Mouse (Mus musculus) myocyte (in vitro differentiated cells): ENCODE data around the gene Socs4. TPM values are rescaled to one million over a fixed set of nuclear protein-coding genes. Genes with fewer than 3 reads are reported as not detected.

ENCODE experiments used
- H3K27me3 ChIP-seq: one replicate; pipeline ENCODE4 v1.6.1; 2011; ENCODE audit not compliant: control insufficient read depth, insufficient read depth, insufficient read length
- H3K36me3 ChIP-seq: one replicate; pipeline ENCODE4 v1.6.1; 2011; ENCODE audit not compliant: control insufficient read depth, insufficient read depth
- H3K4me2 ChIP-seq: one replicate; pipeline ENCODE4 v1.6.1; 2011; ENCODE audit warnings: low read depth, control low read depth
- H3K4me3 ChIP-seq: one replicate; pipeline ENCODE4 v1.5.1; 2011; ENCODE audit warnings: mild to moderate bottlenecking, control low read depth, moderate library complexity
- H3K79me2 ChIP-seq: one replicate; pipeline ENCODE4 v1.6.1; 2011; ENCODE audit not compliant: control insufficient read depth, insufficient read depth
- H3ac ChIP-seq: one replicate; pipeline ENCODE4 v1.6.1; 2011; ENCODE audit not compliant: control insufficient read depth, insufficient read length
- CEBPB ChIP-seq: IDR thresholded peaks from 2 replicates; pipeline ENCODE4 v1.6.1; 2011; ENCODE audit warnings: mild to moderate bottlenecking, moderate library complexity; ENCODE audit not compliant: poor library complexity, insufficient read depth, severe bottlenecking
- E2F4 ChIP-seq: IDR thresholded peaks from one replicate; pipeline ENCODE4 v1.6.1; 2011; ENCODE audit warnings: mild to moderate bottlenecking, control low read depth, moderate library complexity; ENCODE audit not compliant: insufficient read depth
- MAX ChIP-seq: IDR thresholded peaks from one replicate; pipeline ENCODE4 v1.6.1; 2011; ENCODE audit warnings: low read depth, mild to moderate bottlenecking, control low read depth
- MYOD1 ChIP-seq, 3 experiments: IDR thresholded peaks; one replicate each; pipeline ENCODE4 v1.6.1; 2011; ENCODE audit warnings: control low read depth in 2 of 3, low read depth in 2 of 3, mild to moderate bottlenecking in 2 of 3, moderate library complexity in 1 of 3; ENCODE audit not compliant: insufficient read length in 2 of 3, control insufficient read depth in 1 of 3
- MYOG ChIP-seq, 3 experiments: IDR thresholded peaks; one replicate each; pipeline ENCODE4 v1.6.1; 2011; ENCODE audit warnings: control low read depth in 2 of 3, low read depth in 2 of 3, mild to moderate bottlenecking in 2 of 3; ENCODE audit not compliant: insufficient read length in 2 of 3, control insufficient read depth in 1 of 3, insufficient read depth in 1 of 3
- POLR2A ChIP-seq: IDR thresholded peaks from one replicate; pipeline ENCODE4 v1.6.1; 2011; ENCODE audit warnings: low read depth, mild to moderate bottlenecking, control low read depth, moderate library complexity; ENCODE audit not compliant: insufficient read length
- POLR2AphosphoS2 ChIP-seq: IDR thresholded peaks from one replicate; pipeline ENCODE4 v1.6.1; 2011; ENCODE audit warnings: low read depth, control low read depth; ENCODE audit not compliant: insufficient read length
- REST ChIP-seq: IDR thresholded peaks from one replicate; pipeline ENCODE4 v1.6.1; 2011; ENCODE audit warnings: mild to moderate bottlenecking, control low read depth, moderate library complexity; ENCODE audit not compliant: insufficient read depth, insufficient read length
- SRF ChIP-seq: IDR thresholded peaks from one replicate; pipeline ENCODE4 v1.6.1; 2011; ENCODE audit warnings: low read depth; ENCODE audit not compliant: control insufficient read depth, insufficient read length
- TCF12 ChIP-seq: IDR thresholded peaks from one replicate; pipeline ENCODE4 v1.6.1; 2011; ENCODE audit warnings: mild to moderate bottlenecking, control low read depth; ENCODE audit not compliant: poor library complexity, insufficient read depth, severe bottlenecking
- TCF3 ChIP-seq: IDR thresholded peaks from one replicate; pipeline ENCODE4 v1.6.1; 2011; ENCODE audit warnings: low read depth, control low read depth; ENCODE audit not compliant: insufficient read length
- USF1 ChIP-seq: IDR thresholded peaks from one replicate; pipeline ENCODE4 v1.6.1; 2011; ENCODE audit warnings: low read depth, mild to moderate bottlenecking, control low read depth, moderate library complexity
- polyA plus RNA-seq: library from polyadenylated mRNA; unstranded; fragments of >200 nt; fragmentation: generic; extraction: Trizol; gene quantifications from one replicate; pipeline ENCODE4 v1.2.1, GENCODE M21; 2012; ENCODE audit warnings: missing spikeins

Socs4 gene
- polyA plus RNA-seq, 1 experiment, result 2.5 TPM

GRCm38 (mm10) chr14:47298408-47298792 is 21.7 kb downstream of the Socs4 start:
- no peaks in the 10 kb centered on the region for H3K27me3 ChIP-seq

GRCm38 (mm10) chr14:47298819-47299261 is 22.1 kb downstream of the Socs4 start:
- peaks cover 4% of the 10 kb centered on the region for H3K36me3 ChIP-seq
- H3ac ChIP-seq, result peak overlapping the region; percentile 23
- TF ChIP-seq TCF3, result no peak
- TF ChIP-seq MYOD1 (IDR thresholded peaks at IDR 0.05; ENCODE audit: control insufficient read depth in 1 of 3, insufficient read length in 2 of 3, low read depth in 2 of 3), result no peak
- no peak for TF ChIP-seq MYOG (IDR thresholded peaks at IDR 0.05; ENCODE audit: control insufficient read depth in 1 of 3, insufficient read depth in 1 of 3, insufficient read length in 2 of 3, low read depth in 2 of 3)
- no peak for TF ChIP-seq USF1
- TF ChIP-seq POLR2AphosphoS2, result no peak
- TF ChIP-seq E2F4, result no peak
- no peak for TF ChIP-seq REST
- TF ChIP-seq CEBPB, result no peak
- TF ChIP-seq POLR2A, result no peak
- TF ChIP-seq TCF12, result no peak
- TF ChIP-seq SRF, result no peak
- TF ChIP-seq MAX, result no peak
- peak overlapping the region; percentile 97 for H3K4me2 ChIP-seq
- H3K79me2 ChIP-seq, result peaks cover 54% of the 10 kb centered on the region
- H3K27me3 ChIP-seq, result no peaks in the 10 kb centered on the region
- peak overlapping the region; percentile 78 for H3K4me3 ChIP-seq

More at GRCm38 (mm10) chr14:47298408-47298792, 21.7 kb downstream of the Socs4 start:
- no peak overlapping the region for H3K4me2 ChIP-seq
- peak overlapping the region; percentile 23 for H3ac ChIP-seq
- peaks cover 50% of the 10 kb centered on the region for H3K79me2 ChIP-seq
- peak overlapping the region; percentile 78 for H3K4me3 ChIP-seq
- TF ChIP-seq TCF12 (no peak), SRF (no peak), MAX (no peak), MYOG (IDR thresholded peaks at IDR 0.05; ENCODE audit: control insufficient read depth in 1 of 3, insufficient read depth in 1 of 3, insufficient read length in 2 of 3, low read depth in 2 of 3) (no peak), REST (no peak), POLR2A (no peak), CEBPB (no peak), TCF3 (no peak), E2F4 (no peak), MYOD1 (IDR thresholded peaks at IDR 0.05; ENCODE audit: control insufficient read depth in 1 of 3, insufficient read length in 2 of 3, low read depth in 2 of 3) (no peak), POLR2AphosphoS2 (no peak), USF1 (no peak)
- peaks cover 4% of the 10 kb centered on the region for H3K36me3 ChIP-seq

DNA sequence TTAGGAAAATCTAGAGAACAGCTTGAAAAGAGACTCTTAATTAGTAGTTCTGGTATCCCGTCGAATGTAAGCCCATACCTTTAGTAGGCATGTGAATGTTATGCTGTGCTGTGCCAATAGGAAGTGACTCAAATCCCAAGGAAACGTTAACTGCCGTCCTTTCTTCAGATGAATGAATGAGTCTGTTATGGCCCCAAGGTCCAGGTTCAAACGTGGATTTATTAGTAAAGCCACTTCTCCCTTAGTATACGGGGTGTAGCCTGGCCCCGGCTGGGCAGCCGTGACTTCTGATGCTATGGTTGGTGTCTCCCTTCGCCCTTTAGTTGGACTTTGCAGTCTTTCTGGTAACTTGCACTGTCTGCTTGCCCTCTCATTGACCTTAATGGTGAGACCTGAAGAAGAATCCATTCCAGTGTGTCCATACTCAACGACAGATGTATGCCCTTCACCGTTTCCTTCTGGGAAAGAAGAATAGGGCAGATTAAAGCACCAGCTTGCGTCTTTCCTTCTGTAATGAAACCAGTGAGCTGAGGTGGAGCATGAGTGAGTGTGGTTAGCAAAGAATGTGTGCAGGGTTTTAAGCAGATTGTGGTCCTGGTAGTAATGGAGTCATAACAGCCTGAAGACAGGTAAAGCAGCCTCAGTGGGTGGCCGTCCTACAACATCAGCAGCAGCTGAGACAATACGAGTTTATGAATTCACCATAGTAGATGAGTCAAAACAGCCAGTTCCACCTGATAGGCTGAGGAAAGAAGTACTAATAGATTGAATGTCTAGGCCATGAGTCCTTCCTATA is 26.4 kb downstream of the Socs4 start:
- Histone ChIP-seq H3K36me3 (peaks cover 4% of the 10 kb centered on the region), H3ac (no peak overlapping the region), H3K4me3 (no peak overlapping the region), H3K27me3 (no peaks in the 10 kb centered on the region), H3K79me2 (peaks cover 96% of the 10 kb centered on the region), H3K4me2 (no peak overlapping the region)
- TF ChIP-seq MAX (no peak), TCF12 (no peak), POLR2A (no peak)

- TF ChIP-seq TCF12 (no peak), POLR2AphosphoS2 (no peak), USF1 (no peak), CEBPB (no peak), POLR2A (no peak), MYOD1 (IDR thresholded peaks at IDR 0.05; ENCODE audit: control insufficient read depth in 1 of 3, insufficient read length in 2 of 3, low read depth in 2 of 3) (no peak), TCF3 (no peak), REST (no peak), E2F4 (no peak), MYOG (IDR thresholded peaks at IDR 0.05; ENCODE audit: control insufficient read depth in 1 of 3, insufficient read depth in 1 of 3, insufficient read length in 2 of 3, low read depth in 2 of 3) (no peak), SRF (no peak), MAX (no peak)
- no peaks in the 10 kb centered on the region for H3K27me3 ChIP-seq
- H3K79me2 ChIP-seq, result peaks cover 90% of the 10 kb centered on the region
- peaks cover 10% of the 10 kb centered on the region for H3K36me3 ChIP-seq
- no peak overlapping the region for H3ac ChIP-seq
- no peak overlapping the region for H3K4me2 ChIP-seq
- H3K4me3 ChIP-seq, result no peak overlapping the region
These were observed 28.2 kb downstream of the Socs4 start for GRCm38 (mm10) chr14:47304814-47305405.

DNA sequence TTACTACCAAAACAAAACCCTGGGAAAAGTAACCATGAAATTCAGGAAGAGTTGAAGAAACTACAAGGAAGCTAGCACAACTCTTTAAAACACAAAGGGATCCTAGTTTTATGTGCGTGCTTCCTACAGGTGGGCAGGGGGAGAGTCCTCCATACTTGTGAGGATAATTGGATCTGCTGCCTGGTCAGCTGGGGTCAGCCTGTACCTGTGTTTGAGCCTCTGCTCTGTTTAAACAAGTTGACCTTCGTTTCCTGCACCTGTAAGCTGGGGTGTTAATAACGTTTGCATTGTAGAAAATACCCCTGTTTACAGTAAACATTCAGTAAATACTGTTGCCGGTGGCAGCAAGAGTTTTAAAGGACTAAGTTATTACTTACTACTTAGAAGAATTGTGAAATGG is 29.2 kb downstream of the Socs4 start:
- no peak overlapping the region for H3K4me3 ChIP-seq
- peaks cover 80% of the 10 kb centered on the region for H3K79me2 ChIP-seq
- no peak overlapping the region for H3K4me2 ChIP-seq
- H3K36me3 ChIP-seq, result peaks cover 10% of the 10 kb centered on the region
- TF ChIP-seq MYOD1 (IDR thresholded peaks at IDR 0.05; ENCODE audit: control insufficient read depth in 1 of 3, insufficient read length in 2 of 3, low read depth in 2 of 3) (no peak), TCF12 (no peak), POLR2A (no peak), TCF3 (no peak), E2F4 (no peak)
- no peaks in the 10 kb centered on the region for H3K27me3 ChIP-seq
- H3ac ChIP-seq, result no peak overlapping the region
